Mouse (Mus musculus): ENCODE data around the gene Glod4. TPM values are rescaled to one million over a fixed set of nuclear protein-coding genes. Genes with fewer than 3 reads are reported as not detected.

Glod4 gene
- total RNA-seq, 4 experiments from 2014 or later, result 22.0 to 24.5 (median 22.7) TPM

- DNase-seq (ENCODE audit: low spot score in 2 of 2), result no peak
These were observed 15.0 kb upstream of the Glod4 start for GRCm38 (mm10) chr11:76258511-76258910.

- DNase-seq (ENCODE audit: low spot score in 2 of 2), result no peak
These were observed 13.9 kb upstream of the Glod4 start for GRCm38 (mm10) chr11:76257386-76257785.

- DNase-seq (ENCODE audit: low spot score in 2 of 2), result no peak
These were observed 12.6 kb upstream of the Glod4 start for GRCm38 (mm10) chr11:76256129-76256528.

- no peak for DNase-seq (ENCODE audit: low spot score in 2 of 2)
These were observed 12.0 kb upstream of the Glod4 start for GRCm38 (mm10) chr11:76255431-76256001.

- no peak for DNase-seq (ENCODE audit: low spot score in 2 of 2)
These were observed 10.4 kb upstream of the Glod4 start for GRCm38 (mm10) chr11:76253918-76254264.

- DNase-seq (ENCODE audit: low spot score in 2 of 2), result peak; percentile 73 to 78
These were observed 9.8 kb upstream of the Glod4 start for GRCm38 (mm10) chr11:76253145-76253917.

- no peak for DNase-seq (ENCODE audit: low spot score in 2 of 2)
These were observed 8.5 kb upstream of the Glod4 start for GRCm38 (mm10) chr11:76252036-76252435.

- DNase-seq (ENCODE audit: low spot score in 2 of 2), result no peak
These were observed 3.7 kb upstream of the Glod4 start for GRCm38 (mm10) chr11:76247239-76247638.

- no peak for DNase-seq (ENCODE audit: low spot score in 2 of 2)
These were observed 2.9 kb upstream of the Glod4 start for GRCm38 (mm10) chr11:76246439-76246838.

GRCm38 (mm10) chr11:76243811-76244546, 454 bp upstream of the Glod4 start:
- no peak for DNase-seq (ENCODE audit: low spot score in 2 of 2)

- DNase-seq (ENCODE audit: low spot score in 2 of 2), result no peak
These were observed 3.8 kb downstream of the Glod4 start for GRCm38 (mm10) chr11:76239750-76240149.

- no peak for DNase-seq (ENCODE audit: low spot score in 2 of 2)
These were observed 7.4 kb downstream of the Glod4 start for GRCm38 (mm10) chr11:76236136-76236535.

- no peak for DNase-seq (ENCODE audit: low spot score in 2 of 2)
These were observed 18.5 kb downstream of the Glod4 start for GRCm38 (mm10) chr11:76225051-76225450.

- no peak for DNase-seq (ENCODE audit: low spot score in 2 of 2)
These were observed 18.9 kb downstream of the Glod4 start for GRCm38 (mm10) chr11:76224631-76225030.

- DNase-seq (ENCODE audit: low spot score in 2 of 2), result peak; percentile 90 to 96
These were observed 26.1 kb downstream of the Glod4 start, which contains the start of the genes Dbil5 and Gemin4 for GRCm38 (mm10) chr11:76217390-76217800. Gene Dbil5, plus strand, starts transcription at chr11:76217608. Gene Gemin4, minus strand, starts transcription at chr11:76217664.

- DNase-seq (ENCODE audit: low spot score in 2 of 2), result no peak
These were observed 26.7 kb downstream of the Glod4 start for GRCm38 (mm10) chr11:76216681-76217389.

- DNase-seq (ENCODE audit: low spot score in 2 of 2), result no peak
These were observed 27.4 kb downstream of the Glod4 start for GRCm38 (mm10) chr11:76216049-76216540.

- no peak for DNase-seq (ENCODE audit: low spot score in 2 of 2)
These were observed 28.5 kb downstream of the Glod4 start for GRCm38 (mm10) chr11:76215011-76215410.

- DNase-seq (ENCODE audit: low spot score in 2 of 2), result no peak
These were observed 29.7 kb downstream of the Glod4 start for GRCm38 (mm10) chr11:76213841-76214240.

- DNase-seq (ENCODE audit: low spot score in 2 of 2), result peak in 1 of 2 experiments; percentile 32
These were observed 31.9 kb downstream of the Glod4 start for GRCm38 (mm10) chr11:76211595-76211994.

- DNase-seq (ENCODE audit: low spot score in 2 of 2), result no peak
These were observed 33.1 kb downstream of the Glod4 start for GRCm38 (mm10) chr11:76210228-76210985.
